Mouse (Mus musculus) limb, embryonic 13.5 days (tissue): ENCODE results near the gene Hmg20b. TPM values are rescaled to one million over a fixed set of nuclear protein-coding genes. Genes with fewer than 3 reads are reported as not detected.

Experiments used
- ATAC-seq: fragments of 200-750 bp; cut with Nextera tagmentation; 2 replicates; pipeline ENCODE4 v1.8.0; 2017; ENCODE audit warnings: low read depth, moderate number of reproducible peaks, moderate TSS enrichment; ENCODE audit not compliant: low FRiP score
- H3K27ac ChIP-seq: fragments of 300-500 bp; sonication (generic); 2 replicates; pipeline ENCODE4 v1.5.1; 2015; ENCODE audit warnings: inconsistent platforms, mild to moderate bottlenecking, moderate library complexity
- H3K27me3 ChIP-seq: fragments of 300-500 bp; sonication (generic); 2 replicates; pipeline ENCODE4 v1.6.1; 2015; ENCODE audit warnings: mild to moderate bottlenecking, inconsistent platforms
- H3K36me3 ChIP-seq: fragments of 300-500 bp; sonication (generic); 2 replicates; pipeline ENCODE4 v1.6.1; 2015; ENCODE audit warnings: inconsistent platforms, mild to moderate bottlenecking, moderate library complexity
- H3K4me1 ChIP-seq: fragments of 300-500 bp; sonication (generic); 2 replicates; pipeline ENCODE4 v1.6.1; 2015; ENCODE audit warnings: inconsistent platforms
- H3K4me2 ChIP-seq: fragments of 300-500 bp; sonication (generic); replicated peaks from 2 replicates; pipeline ENCODE4 v1.6.1; 2015; ENCODE audit warnings: inconsistent platforms, mild to moderate bottlenecking, moderate library complexity
- H3K4me3 ChIP-seq: fragments of 300-500 bp; sonication (generic); 2 replicates; pipeline ENCODE4 v1.5.1; 2015; ENCODE audit warnings: moderate library complexity, mild to moderate bottlenecking, inconsistent platforms
- H3K9ac ChIP-seq: fragments of 300-500 bp; sonication (generic); 2 replicates; pipeline ENCODE4 v1.6.1; 2015; ENCODE audit warnings: mild to moderate bottlenecking, inconsistent platforms
- H3K9me3 ChIP-seq: fragments of 300-500 bp; sonication (generic); 2 replicates; pipeline ENCODE4 v1.6.1; 2016; ENCODE audit warnings: inconsistent platforms
- WGBS: fragments of 180-500 bp; shearing (Covaris S2); methylation state at CpG from one replicate; pipeline ENCODE4 v1.1.7; 2015; 5-methylcytosine and 5-hydroxymethylcytosine counted together
- polyA plus RNA-seq: library from polyadenylated mRNA; unstranded; fragments of >200 nt; fragmentation: Nextera tagmentation; extraction: Ambion mirVana; gene quantifications from 2 replicates; pipeline ENCODE4 v1.2.1, GENCODE M21; 2015

The Hmg20b gene
- polyA plus RNA-seq, 1 experiment from 2014 or later, result 109 TPM

- peaks cover 9% of the 10 kb centered on the region for H3K4me1 ChIP-seq
- H3K9ac ChIP-seq, result no peak overlapping the region
- no peaks in the 10 kb centered on the region for H3K9me3 ChIP-seq
- ATAC-seq, result no peak
- H3K36me3 ChIP-seq, result peaks cover 43% of the 10 kb centered on the region
- H3K27ac ChIP-seq, result no peak overlapping the region
- WGBS, result 34% methylated on average over 7 of the region's 9 CpGs
- no peaks in the 10 kb centered on the region for H3K27me3 ChIP-seq
- H3K4me2 ChIP-seq, result no peak overlapping the region
- no peak overlapping the region for H3K4me3 ChIP-seq
These were observed 45.6 kb downstream of the Hmg20b start for GRCm38 (mm10) chr10:81304597-81305238.

GRCm38 (mm10) chr10:81303761-81304160, 46.5 kb downstream of the Hmg20b start:
- no peak overlapping the region for H3K4me3 ChIP-seq
- no peak overlapping the region for H3K4me2 ChIP-seq
- no peak for ATAC-seq
- H3K9ac ChIP-seq, result peak overlapping the region; percentile 25; the same call in 1 of the 2 replicates
- H3K9me3 ChIP-seq, result no peaks in the 10 kb centered on the region
- peaks cover 9% of the 10 kb centered on the region for H3K4me1 ChIP-seq
- H3K27ac ChIP-seq, result no peak overlapping the region
- no peaks in the 10 kb centered on the region for H3K27me3 ChIP-seq
- peaks cover 33% of the 10 kb centered on the region for H3K36me3 ChIP-seq
- WGBS, result 76% methylated on average over 7 of the region's 7 CpGs

- H3K4me2 ChIP-seq, result no peak overlapping the region
- no peak overlapping the region; the same call in 1 of the 2 replicates for H3K27ac ChIP-seq
These were observed 47.0 kb downstream of the Hmg20b start for GRCm38 (mm10) chr10:81303258-81303657.

GRCm38 (mm10) chr10:81302781-81303218, 47.5 kb downstream of the Hmg20b start:
- 77% methylated on average over 14 of the region's 14 CpGs for WGBS
- Histone ChIP-seq H3K27me3 (no peaks in the 10 kb centered on the region), H3K9me3 (no peaks in the 10 kb centered on the region), H3K4me3 (no peak overlapping the region), H3K27ac (no peak overlapping the region), H3K4me2 (no peak overlapping the region), H3K9ac (peak overlapping the region; percentile 31; the same call in 1 of the 2 replicates), H3K4me1 (peaks cover 11% of the 10 kb centered on the region), H3K36me3 (peaks cover 24% of the 10 kb centered on the region)
- ATAC-seq, result no peak

More at GRCm38 (mm10) chr10:81303258-81303657, 47.0 kb downstream of the Hmg20b start:
- ATAC-seq, result no peak
- no peak overlapping the region for H3K4me3 ChIP-seq
- no peaks in the 10 kb centered on the region for H3K9me3 ChIP-seq
- no peaks in the 10 kb centered on the region for H3K27me3 ChIP-seq
- peak overlapping the region; percentile 25; the same call in 1 of the 2 replicates for H3K9ac ChIP-seq
- WGBS, result 79% methylated on average over 10 of the region's 10 CpGs
- peaks cover 28% of the 10 kb centered on the region for H3K36me3 ChIP-seq
- H3K4me1 ChIP-seq, result peaks cover 9% of the 10 kb centered on the region

- Histone ChIP-seq H3K36me3 (peaks cover 18% of the 10 kb centered on the region), H3K4me3 (no peak overlapping the region), H3K9ac (peak overlapping the region; percentile 40), H3K4me2 (0 out of 2 replicates have a peak overlapping the region, but pooled peaks have one; percentile 9), H3K4me1 (peaks cover 16% of the 10 kb centered on the region), H3K9me3 (no peaks in the 10 kb centered on the region), H3K27me3 (no peaks in the 10 kb centered on the region), H3K27ac (no peak overlapping the region; the same call in 1 of the 2 replicates)
- 73% methylated on average over 4 of the region's 4 CpGs for WGBS
- no peak for ATAC-seq
These were observed 48.0 kb downstream of the Hmg20b start for GRCm38 (mm10) chr10:81302288-81302687.

GRCm38 (mm10) chr10:81301321-81301720, 49.0 kb downstream of the Hmg20b start:
- Histone ChIP-seq H3K27ac (no peak overlapping the region), H3K9ac (no peak overlapping the region), H3K9me3 (no peaks in the 10 kb centered on the region), H3K4me3 (no peak overlapping the region), H3K4me1 (peaks cover 17% of the 10 kb centered on the region), H3K27me3 (no peaks in the 10 kb centered on the region), H3K4me2 (no peak overlapping the region), H3K36me3 (peaks cover 9% of the 10 kb centered on the region)
- 83% methylated on average over 9 of the region's 9 CpGs for WGBS
- no peak for ATAC-seq

- H3K27ac ChIP-seq, result no peak overlapping the region
- WGBS, result 85% methylated on average over 9 of the region's 9 CpGs
These were observed 49.9 kb downstream of the Hmg20b start for GRCm38 (mm10) chr10:81300352-81300907.

DNA sequence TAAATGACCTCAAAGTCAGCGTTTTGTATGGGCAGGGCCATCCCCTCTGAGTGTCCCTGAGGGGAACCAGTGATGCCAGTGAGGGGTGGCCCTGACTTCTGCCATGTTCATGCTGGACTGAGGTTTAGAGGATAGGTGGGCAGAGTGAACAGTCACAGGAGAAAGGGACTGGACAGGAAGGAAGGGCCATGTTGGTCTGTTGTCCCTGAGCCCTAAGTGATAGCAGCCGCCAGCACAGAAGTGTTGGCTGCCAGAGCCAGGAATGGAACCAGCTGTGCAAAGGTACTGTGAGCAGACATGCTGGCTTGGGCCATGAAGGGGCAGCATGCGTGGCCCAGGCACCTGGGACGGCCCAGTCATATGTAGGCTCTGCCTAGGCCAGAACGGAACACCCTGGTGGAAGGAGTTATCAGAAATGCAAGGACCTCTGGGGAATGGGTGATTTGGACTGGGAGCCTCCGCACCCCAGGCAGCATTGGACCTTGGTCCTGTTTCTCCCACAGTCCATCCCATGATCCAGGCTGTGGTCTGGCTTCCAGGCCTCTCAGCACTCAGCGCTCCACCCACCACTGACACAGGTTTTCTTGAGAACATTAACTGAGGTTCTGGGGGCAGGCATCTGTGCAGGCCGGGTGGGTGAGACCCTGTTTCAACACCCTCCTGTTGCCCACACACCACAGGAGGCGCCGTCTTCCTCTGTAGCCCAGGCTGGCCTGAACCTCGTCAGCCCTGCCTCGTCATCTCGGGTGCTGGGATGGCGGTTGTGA, 50.5 kb downstream of the Hmg20b start:
- Histone ChIP-seq H3K36me3 (no peaks in the 10 kb centered on the region; the same call in 1 of the 2 replicates), H3K9me3 (no peaks in the 10 kb centered on the region), H3K4me3 (no peak overlapping the region), H3K27me3 (no peaks in the 10 kb centered on the region), H3K9ac (peak overlapping the region; percentile 31; the same call in 1 of the 2 replicates), H3K27ac (no peak overlapping the region), H3K4me2 (no peak overlapping the region), H3K4me1 (peaks cover 28% of the 10 kb centered on the region)
- ATAC-seq, result no peak
- 86% methylated on average over 14 of the region's 14 CpGs for WGBS

More at GRCm38 (mm10) chr10:81300352-81300907, 49.9 kb downstream of the Hmg20b start:
- no peak for ATAC-seq
- Histone ChIP-seq H3K4me1 (peaks cover 21% of the 10 kb centered on the region), H3K4me2 (no peak overlapping the region), H3K4me3 (no peak overlapping the region), H3K36me3 (no peaks in the 10 kb centered on the region; the same call in 1 of the 2 replicates), H3K9ac (peak overlapping the region; percentile 31; the same call in 1 of the 2 replicates), H3K9me3 (no peaks in the 10 kb centered on the region), H3K27me3 (no peaks in the 10 kb centered on the region)

DNA sequence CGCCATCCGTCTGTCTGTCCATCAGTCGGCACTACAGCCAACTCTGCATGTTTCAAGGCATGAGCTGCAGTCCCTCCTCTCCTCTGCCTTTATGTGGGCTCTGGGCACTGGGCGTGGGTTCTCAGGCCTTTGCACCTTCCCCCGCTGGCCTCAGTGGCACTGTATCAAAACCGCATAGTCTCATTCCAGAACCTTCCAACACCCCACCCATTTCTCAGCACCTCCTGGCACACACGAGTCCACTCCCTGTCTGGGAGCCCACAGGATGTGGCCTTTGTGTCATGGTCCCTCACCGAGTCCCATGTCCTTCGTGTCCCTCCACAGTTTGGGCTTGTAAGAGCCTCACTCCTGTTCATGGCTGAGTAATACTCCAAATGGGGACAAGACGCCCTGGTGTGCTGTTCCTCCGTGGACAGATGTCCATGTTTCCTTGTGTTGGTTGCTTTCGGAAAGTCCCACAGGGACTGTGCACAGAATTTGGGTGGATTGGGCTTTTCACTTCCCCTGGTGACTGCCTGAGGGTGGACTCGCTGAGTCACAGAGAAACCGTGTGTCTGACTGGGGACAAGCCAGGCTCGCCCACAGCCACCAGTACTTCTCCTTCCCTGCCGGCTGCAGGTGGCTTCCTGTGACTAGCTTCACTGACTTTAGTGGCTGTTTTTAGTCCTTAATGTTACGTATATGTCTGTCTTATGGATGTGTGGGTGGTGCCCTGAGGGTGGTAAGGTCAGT, 51.7 kb downstream of the Hmg20b start:
- Histone ChIP-seq H3K27me3 (no peaks in the 10 kb centered on the region), H3K4me3 (no peak overlapping the region), H3K27ac (no peak overlapping the region), H3K4me1 (peaks cover 40% of the 10 kb centered on the region), H3K9me3 (no peaks in the 10 kb centered on the region), H3K36me3 (no peaks in the 10 kb centered on the region; the same call in 1 of the 2 replicates), H3K9ac (no peak overlapping the region), H3K4me2 (no peak overlapping the region)
- WGBS, result 92% methylated on average over 17 of the region's 17 CpGs
- ATAC-seq, result no peak

- no peaks in the 10 kb centered on the region for H3K27me3 ChIP-seq
- no peak for ATAC-seq
- H3K9ac ChIP-seq, result peak overlapping the region; percentile 35; the same call in 1 of the 2 replicates
- no peaks in the 10 kb centered on the region for H3K9me3 ChIP-seq
- WGBS, result 54% methylated on average over 10 of the region's 10 CpGs
- no peaks in the 10 kb centered on the region; the same call in 1 of the 2 replicates for H3K36me3 ChIP-seq
- no peak overlapping the region for H3K4me2 ChIP-seq
- peak overlapping the region; percentile 33; the same call in 1 of the 2 replicates for H3K27ac ChIP-seq
- H3K4me3 ChIP-seq, result no peak overlapping the region
- peaks cover 34% of the 10 kb centered on the region for H3K4me1 ChIP-seq
These were observed 52.4 kb downstream of the Hmg20b start for GRCm38 (mm10) chr10:81297845-81298244.

- Histone ChIP-seq H3K4me2 (no peak overlapping the region), H3K27me3 (no peaks in the 10 kb centered on the region), H3K27ac (peak overlapping the region; percentile 33; the same call in 1 of the 2 replicates), H3K4me3 (no peak overlapping the region), H3K9ac (no peak overlapping the region), H3K9me3 (no peaks in the 10 kb centered on the region), H3K36me3 (no peaks in the 10 kb centered on the region; the same call in 1 of the 2 replicates), H3K4me1 (peaks cover 32% of the 10 kb centered on the region)
- WGBS, result 82% methylated on average over 6 of the region's 6 CpGs
- ATAC-seq, result no peak
These were observed 53.0 kb downstream of the Hmg20b start for GRCm38 (mm10) chr10:81297246-81297645.
